Mouse (Mus musculus): ENCODE measurements around the gene Stk33. TPM values are rescaled to one million over a fixed set of nuclear protein-coding genes. Genes with fewer than 3 reads are reported as not detected.
A peak's percentile ranks its signal among the peaks of the same experiment; 100 is the strongest.

Gene Stk33
- polyA plus RNA-seq, 1 experiment from 2014 or later: 5.8 TPM

DNA sequence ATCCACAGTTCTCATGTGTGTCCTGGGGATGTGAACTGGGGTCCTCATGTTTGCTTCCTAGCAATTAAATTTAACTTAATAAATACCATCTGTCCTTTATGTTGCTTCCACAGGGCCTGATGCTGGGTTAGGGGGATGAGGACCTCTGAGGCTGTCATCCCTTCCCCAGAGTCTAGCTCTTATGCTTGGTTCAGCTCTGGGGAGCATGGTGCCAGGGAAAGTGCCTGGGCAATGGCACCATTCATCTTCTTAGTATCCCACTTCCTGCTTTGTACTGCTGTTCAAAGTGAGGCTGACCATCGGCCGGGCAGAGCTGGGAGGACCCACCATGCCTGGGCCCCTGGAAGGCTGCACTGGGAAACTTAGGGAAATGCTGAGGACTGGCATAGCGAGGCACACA, 163.7 kb downstream of the Stk33 start:
- Histone ChIP-seq H3K27me3 (0 out of 2 replicates have a peak, but pooled peaks cover 3% of the 10 kb centered on the region), H3K36me3 (no peaks in the 10 kb centered on the region), H3K27ac (replicated peaks) (no peak overlapping the region), H3K4me3 (no peak overlapping the region), H3K9ac (replicated peaks) (no peak overlapping the region), H3K4me1 (peaks cover 8% of the 10 kb centered on the region; the same call in 1 of the 2 replicates), H3K9me3 (no peaks in the 10 kb centered on the region), H3K4me2 (replicated peaks) (no peak overlapping the region)
- WGBS: 30% methylated on average over 3 of the region's 3 CpGs
- ATAC-seq (replicated peaks): no peak

- ATAC-seq (replicated peaks): no peak
- Histone ChIP-seq H3K27ac (replicated peaks) (no peak overlapping the region), H3K4me2 (replicated peaks) (no peak overlapping the region), H3K4me1 (peaks cover 15% of the 10 kb centered on the region), H3K9ac (replicated peaks) (no peak overlapping the region), H3K4me3 (no peak overlapping the region), H3K9me3 (no peaks in the 10 kb centered on the region), H3K36me3 (no peaks in the 10 kb centered on the region), H3K27me3 (0 out of 2 replicates have a peak, but pooled peaks cover 1% of the 10 kb centered on the region)
- 72% methylated on average over 3 of the region's 3 CpGs for WGBS
Observed at GRCm38 (mm10) chr7:109274289-109274688, 164.6 kb downstream of the Stk33 start.

- Histone ChIP-seq H3K9ac (replicated peaks) (no peak overlapping the region), H3K4me2 (replicated peaks) (no peak overlapping the region), H3K4me1 (peaks cover 19% of the 10 kb centered on the region), H3K27me3 (no peaks in the 10 kb centered on the region), H3K4me3 (no peak overlapping the region), H3K36me3 (no peaks in the 10 kb centered on the region), H3K9me3 (no peaks in the 10 kb centered on the region), H3K27ac (replicated peaks) (peak overlapping the region; percentile 20; the same call in 1 of the 2 replicates)
- ATAC-seq (replicated peaks): peak; percentile 52
- 20% methylated on average over 4 of the region's 4 CpGs for WGBS
Observed at GRCm38 (mm10) chr7:109269046-109269445, 169.8 kb downstream of the Stk33 start.

DNA sequence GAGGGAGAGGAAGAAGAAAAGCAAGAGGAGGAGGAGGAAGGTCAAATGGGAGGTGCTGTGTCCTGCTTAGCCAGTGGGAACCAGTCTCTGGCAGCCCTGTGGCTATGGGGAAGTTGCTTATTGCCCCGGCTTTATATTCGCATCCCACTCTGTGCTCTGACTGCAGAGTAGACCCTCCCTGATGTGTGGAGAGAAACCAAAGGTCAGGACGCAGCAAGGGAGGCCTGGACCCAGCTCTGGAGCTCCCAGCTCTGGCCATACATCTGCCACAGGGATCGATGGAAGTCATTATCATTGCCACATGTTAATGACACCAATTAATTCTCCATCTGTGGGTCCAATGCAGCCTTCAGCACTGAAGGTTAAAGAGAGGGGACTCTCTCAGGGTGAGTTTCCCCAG, 171.5 kb downstream of the Stk33 start:
- Histone ChIP-seq H3K9ac (replicated peaks) (no peak overlapping the region), H3K9me3 (no peaks in the 10 kb centered on the region), H3K27me3 (no peaks in the 10 kb centered on the region), H3K36me3 (no peaks in the 10 kb centered on the region), H3K4me3 (no peak overlapping the region), H3K27ac (replicated peaks) (no peak overlapping the region), H3K4me2 (replicated peaks) (no peak overlapping the region), H3K4me1 (peaks cover 19% of the 10 kb centered on the region)
- ATAC-seq (replicated peaks): no peak
- WGBS: 63% methylated on average over 4 of the region's 4 CpGs

- no peak overlapping the region for H3K4me2 ChIP-seq (replicated peaks)
- H3K9me3 ChIP-seq: no peaks in the 10 kb centered on the region
- no peak overlapping the region for H3K9ac ChIP-seq (replicated peaks)
- WGBS: 15% methylated on average over 1 of the region's 1 CpGs
- H3K27ac ChIP-seq (replicated peaks): no peak overlapping the region
- no peak; the same call in 1 of the 2 replicates for ATAC-seq (replicated peaks)
- H3K4me3 ChIP-seq: no peak overlapping the region
- H3K27me3 ChIP-seq: no peaks in the 10 kb centered on the region
- H3K36me3 ChIP-seq: no peaks in the 10 kb centered on the region
- peaks cover 19% of the 10 kb centered on the region for H3K4me1 ChIP-seq
Observed at GRCm38 (mm10) chr7:109266181-109266580, 172.7 kb downstream of the Stk33 start.

GRCm38 (mm10) chr7:109265606-109266005, 173.3 kb downstream of the Stk33 start:
- WGBS: 98% methylated on average over 5 of the region's 5 CpGs
- no peaks in the 10 kb centered on the region for H3K27me3 ChIP-seq

DNA sequence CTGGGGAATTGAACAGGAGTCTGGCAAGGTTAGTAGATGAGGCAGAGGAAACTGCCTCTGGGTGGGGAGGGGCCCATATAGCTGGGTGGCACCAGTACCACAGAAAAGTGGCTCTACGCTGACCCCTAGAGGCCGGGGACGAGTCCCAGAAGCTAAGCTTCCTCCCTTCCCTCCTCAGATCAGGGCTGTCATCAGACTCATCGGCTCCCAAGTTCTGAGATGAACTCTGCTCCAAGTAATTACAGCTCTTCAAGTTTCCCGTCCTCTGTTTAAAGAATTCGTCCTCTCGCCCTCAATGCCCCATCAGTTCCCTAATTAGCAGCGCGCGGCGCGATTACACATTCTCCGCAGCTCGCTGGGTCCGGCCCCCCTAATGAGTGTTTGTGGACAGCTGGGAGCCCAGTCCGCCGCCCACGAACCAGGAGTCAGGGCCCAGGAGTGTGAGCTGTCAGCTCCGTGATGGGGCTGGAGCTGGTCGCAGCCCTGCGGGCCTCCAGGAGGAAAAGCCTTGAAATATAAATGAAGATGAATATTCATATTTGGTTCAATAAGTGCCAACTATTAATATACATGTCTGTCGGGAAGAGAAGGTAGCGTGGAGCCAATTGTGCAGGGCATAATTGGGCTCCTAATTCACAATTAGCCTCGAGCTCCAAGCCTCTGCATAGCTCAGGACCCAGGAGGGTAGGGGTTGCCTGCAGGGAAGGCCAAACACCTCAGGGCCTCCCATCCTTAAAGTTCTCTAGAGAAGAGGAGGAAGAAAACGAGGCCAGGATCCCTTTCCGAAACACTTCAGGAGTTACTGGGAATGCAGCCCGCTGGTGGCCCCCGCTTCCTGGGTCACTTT, 183.2 kb downstream of the Stk33 start:
- peak overlapping the region; percentile 34 for H3K4me2 ChIP-seq (replicated peaks)
- WGBS: 5% methylated on average over 28 of the region's 28 CpGs
- no peak overlapping the region for H3K4me3 ChIP-seq
- peak overlapping the region; percentile 23 for H3K27ac ChIP-seq (replicated peaks)
- H3K27me3 ChIP-seq: peaks cover 3% of the 10 kb centered on the region; the same call in 1 of the 2 replicates
- no peaks in the 10 kb centered on the region for H3K36me3 ChIP-seq
- peaks cover 15% of the 10 kb centered on the region for H3K4me1 ChIP-seq
- H3K9me3 ChIP-seq: no peaks in the 10 kb centered on the region
- ATAC-seq (replicated peaks): peak; percentile 87
- no peak overlapping the region for H3K9ac ChIP-seq (replicated peaks)

More at GRCm38 (mm10) chr7:109265606-109266005, 173.3 kb downstream of the Stk33 start:
- Histone ChIP-seq H3K9me3 (no peaks in the 10 kb centered on the region), H3K27ac (replicated peaks) (no peak overlapping the region), H3K4me2 (replicated peaks) (no peak overlapping the region), H3K9ac (replicated peaks) (no peak overlapping the region), H3K4me1 (peaks cover 19% of the 10 kb centered on the region), H3K36me3 (no peaks in the 10 kb centered on the region), H3K4me3 (no peak overlapping the region)
- ATAC-seq (replicated peaks): no peak

DNA sequence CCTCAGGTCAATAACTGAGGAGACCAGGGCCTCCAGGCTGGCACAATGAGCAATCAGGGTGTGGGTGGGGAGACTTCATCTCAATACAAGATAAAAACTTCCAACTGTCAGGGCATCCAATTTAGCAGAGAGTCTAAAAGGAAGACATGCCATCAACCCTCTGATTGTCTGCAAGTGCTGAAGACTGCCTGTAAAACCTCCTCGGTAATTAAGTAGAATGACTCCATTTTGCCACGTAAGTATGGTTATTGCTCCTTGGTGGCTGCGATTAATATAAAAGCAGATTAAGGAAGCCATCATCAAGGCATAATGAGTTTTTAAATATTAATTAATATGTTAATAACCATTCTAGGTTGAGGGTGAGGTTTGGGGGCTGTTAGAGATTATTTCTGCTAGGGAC, 187.5 kb downstream of the Stk33 start:
- Histone ChIP-seq H3K9ac (replicated peaks) (no peak overlapping the region), H3K4me3 (no peak overlapping the region), H3K27ac (replicated peaks) (no peak overlapping the region), H3K9me3 (no peaks in the 10 kb centered on the region), H3K4me2 (replicated peaks) (no peak overlapping the region), H3K36me3 (no peaks in the 10 kb centered on the region), H3K4me1 (peaks cover 15% of the 10 kb centered on the region), H3K27me3 (peaks cover 3% of the 10 kb centered on the region; the same call in 1 of the 2 replicates)
- 64% methylated on average over 3 of the region's 3 CpGs for WGBS
- ATAC-seq (replicated peaks): no peak

DNA sequence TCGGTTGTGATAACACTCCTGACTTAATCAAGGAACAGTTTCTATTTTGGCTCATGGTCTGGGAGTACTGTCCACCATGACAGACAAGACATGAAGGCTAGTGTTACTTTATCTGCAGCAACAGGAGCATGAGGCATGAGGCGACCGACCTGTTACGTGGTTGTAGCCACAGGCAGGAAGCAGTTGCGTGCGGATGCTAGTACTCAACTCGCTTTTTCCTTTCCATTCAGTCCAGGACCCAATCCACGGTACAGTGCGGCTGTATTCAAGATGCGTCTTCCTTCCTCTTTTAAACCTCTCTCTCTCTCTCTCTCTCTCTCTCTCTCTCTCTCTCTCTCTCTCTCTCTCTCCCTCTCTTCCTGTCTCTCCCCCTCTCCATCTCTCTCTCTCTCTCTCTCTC, 194.1 kb downstream of the Stk33 start:
- no peak for ATAC-seq (replicated peaks)
- no peak overlapping the region for H3K4me3 ChIP-seq
- H3K4me1 ChIP-seq: peaks cover 8% of the 10 kb centered on the region; the same call in 1 of the 2 replicates
- H3K9me3 ChIP-seq: no peaks in the 10 kb centered on the region
- no peak overlapping the region for H3K27ac ChIP-seq (replicated peaks)
- H3K36me3 ChIP-seq: no peaks in the 10 kb centered on the region
- H3K9ac ChIP-seq (replicated peaks): no peak overlapping the region
- H3K4me2 ChIP-seq (replicated peaks): no peak overlapping the region
- 94% methylated on average over 10 of the region's 10 CpGs for WGBS
- peaks cover 3% of the 10 kb centered on the region; the same call in 1 of the 2 replicates for H3K27me3 ChIP-seq

DNA sequence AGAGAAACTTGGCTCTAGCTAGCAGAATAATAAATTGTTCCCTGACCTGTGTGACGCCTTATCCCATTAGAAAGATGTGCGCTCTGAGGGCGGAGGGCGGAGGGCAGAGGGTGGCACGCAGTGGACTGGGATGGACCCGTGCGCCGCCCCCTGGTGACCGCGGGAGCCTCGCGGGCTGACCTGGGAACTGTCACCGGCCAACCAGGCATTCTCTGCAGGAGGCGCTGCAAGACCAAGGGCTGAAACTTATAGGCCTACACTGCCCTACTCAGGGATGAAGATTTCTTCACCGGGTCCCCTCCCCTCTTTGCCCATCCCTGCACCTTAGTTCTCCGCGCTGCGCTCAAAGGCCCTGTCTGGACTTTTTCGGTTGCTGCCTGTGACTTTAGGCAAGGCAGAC, 197.6 kb downstream of the Stk33 start:
- Histone ChIP-seq H3K4me1 (peaks cover 8% of the 10 kb centered on the region; the same call in 1 of the 2 replicates), H3K36me3 (no peaks in the 10 kb centered on the region), H3K9ac (replicated peaks) (no peak overlapping the region), H3K27me3 (peaks cover 7% of the 10 kb centered on the region), H3K4me3 (no peak overlapping the region), H3K27ac (replicated peaks) (no peak overlapping the region), H3K4me2 (replicated peaks) (no peak overlapping the region), H3K9me3 (no peaks in the 10 kb centered on the region)
- 17% methylated on average over 19 of the region's 19 CpGs for WGBS
- no peak; the same call in 1 of the 2 replicates for ATAC-seq (replicated peaks)

DNA sequence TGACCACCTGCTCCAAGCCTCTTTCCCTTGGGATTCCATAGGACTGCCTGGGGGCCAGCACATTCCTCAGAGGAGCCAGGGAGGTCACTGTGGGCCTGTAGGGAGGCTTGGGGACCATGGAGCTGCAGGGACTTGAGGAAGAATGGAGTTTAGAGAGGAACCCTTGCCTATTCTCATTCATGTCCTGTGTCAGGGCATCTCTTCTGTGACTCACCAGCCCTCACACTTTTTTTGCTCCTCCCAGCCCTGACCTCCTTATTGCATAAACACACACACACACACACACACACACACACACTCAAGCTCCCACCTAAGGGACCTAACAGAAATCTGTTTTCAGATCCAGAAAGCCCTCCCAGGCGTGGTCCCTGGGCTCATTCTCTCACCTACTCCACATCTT, 199.5 kb downstream of the Stk33 start:
- Histone ChIP-seq H3K9me3 (no peaks in the 10 kb centered on the region), H3K27me3 (peaks cover 7% of the 10 kb centered on the region), H3K4me1 (peaks cover 15% of the 10 kb centered on the region), H3K36me3 (no peaks in the 10 kb centered on the region), H3K4me2 (replicated peaks) (no peak overlapping the region), H3K9ac (replicated peaks) (no peak overlapping the region), H3K4me3 (no peak overlapping the region), H3K27ac (replicated peaks) (no peak overlapping the region)
- WGBS: 76% methylated on average over 1 of the region's 1 CpGs
- no peak for ATAC-seq (replicated peaks)

GRCm38 (mm10) chr7:109238724-109239123, 200.2 kb downstream of the Stk33 start:
- peaks cover 7% of the 10 kb centered on the region for H3K27me3 ChIP-seq
- no peak overlapping the region for H3K9ac ChIP-seq (replicated peaks)
- H3K4me2 ChIP-seq (replicated peaks): no peak overlapping the region
- H3K4me1 ChIP-seq: peaks cover 20% of the 10 kb centered on the region
- no peak overlapping the region for H3K27ac ChIP-seq (replicated peaks)
- H3K36me3 ChIP-seq: no peaks in the 10 kb centered on the region
- no peak overlapping the region for H3K4me3 ChIP-seq
- 61% methylated on average over 10 of the region's 10 CpGs for WGBS
- no peaks in the 10 kb centered on the region for H3K9me3 ChIP-seq
- no peak for ATAC-seq (replicated peaks)
